Mouse (Mus musculus) lung, postnatal 0 days (tissue): Measurements from ENCODE around the gene Ccdc47.

ENCODE experiments used
- CTCF ChIP-seq: IDR thresholded peaks from 2 replicates; pipeline ENCODE4 v1.5.1; 2016; ENCODE audit warnings: antibody characterized with exemption, mild to moderate bottlenecking
- EP300 ChIP-seq: IDR thresholded peaks from 2 replicates; pipeline ENCODE4 v1.6.1; 2016; ENCODE audit warnings: antibody characterized with exemption, mild to moderate bottlenecking, control low read depth

GRCm38 (mm10) chr11:106159216-106159920 lies 56.8 kb downstream of the Ccdc47 start:
- TF ChIP-seq CTCF (no peak), EP300 (no peak)
